Mouse (Mus musculus): ENCODE measurements around the gene Rfx7.
A peak's percentile ranks its signal among the peaks of the same experiment; 100 is the strongest.

The Rfx7 gene

GRCm38 (mm10) chr9:72530824-72531223 is 1.2 kb upstream of the Rfx7 start:
- DNase-seq (ENCODE audit: low read depth, low spot score) = peak; percentile 24
- H3K27me3 ChIP-seq (ENCODE audit: control insufficient read depth, insufficient read depth, low read length, poor library complexity, severe bottlenecking) = no peaks in the 10 kb centered on the region
- no peaks in the 10 kb centered on the region for H3K36me3 ChIP-seq (ENCODE audit: control insufficient read depth, insufficient read depth, low read length, poor library complexity, severe bottlenecking)

- Histone ChIP-seq H3K36me3 (ENCODE audit: control insufficient read depth, insufficient read depth, low read length, poor library complexity, severe bottlenecking) (no peaks in the 10 kb centered on the region), H3K27me3 (ENCODE audit: control insufficient read depth, insufficient read depth, low read length, poor library complexity, severe bottlenecking) (no peaks in the 10 kb centered on the region)
- DNase-seq (ENCODE audit: low read depth, low spot score) = peak; percentile 95
These were observed 597 bp upstream of the Rfx7 start for GRCm38 (mm10) chr9:72531291-72531995.

- Histone ChIP-seq H3K36me3 (ENCODE audit: control insufficient read depth, insufficient read depth, low read length, poor library complexity, severe bottlenecking) (no peaks in the 10 kb centered on the region), H3K27me3 (ENCODE audit: control insufficient read depth, insufficient read depth, low read length, poor library complexity, severe bottlenecking) (no peaks in the 10 kb centered on the region)
- DNase-seq (ENCODE audit: low read depth, low spot score) = peak; percentile 62
These were observed 495 bp downstream of the Rfx7 start for GRCm38 (mm10) chr9:72532381-72533088.

DNA sequence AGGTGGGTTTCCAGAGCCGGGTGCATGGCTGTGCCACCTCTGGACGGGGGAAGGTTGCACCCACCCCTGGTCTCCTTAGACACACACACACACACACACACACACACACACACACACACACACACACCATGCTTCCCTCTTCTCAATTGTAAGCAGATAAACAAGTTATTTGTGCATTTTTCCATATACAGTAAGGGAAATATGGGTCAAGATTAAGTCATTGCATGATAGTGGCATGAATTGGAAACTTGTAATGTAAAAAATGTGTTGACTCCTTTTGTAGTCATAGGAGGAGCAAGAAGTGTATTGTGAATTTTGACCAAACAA is 1.0 kb downstream of the Rfx7 start:
- Histone ChIP-seq H3K36me3 (ENCODE audit: control insufficient read depth, insufficient read depth, low read length, poor library complexity, severe bottlenecking) (no peaks in the 10 kb centered on the region), H3K27me3 (ENCODE audit: control insufficient read depth, insufficient read depth, low read length, poor library complexity, severe bottlenecking) (no peaks in the 10 kb centered on the region)
- DNase-seq (ENCODE audit: low read depth, low spot score) = no peak

DNA sequence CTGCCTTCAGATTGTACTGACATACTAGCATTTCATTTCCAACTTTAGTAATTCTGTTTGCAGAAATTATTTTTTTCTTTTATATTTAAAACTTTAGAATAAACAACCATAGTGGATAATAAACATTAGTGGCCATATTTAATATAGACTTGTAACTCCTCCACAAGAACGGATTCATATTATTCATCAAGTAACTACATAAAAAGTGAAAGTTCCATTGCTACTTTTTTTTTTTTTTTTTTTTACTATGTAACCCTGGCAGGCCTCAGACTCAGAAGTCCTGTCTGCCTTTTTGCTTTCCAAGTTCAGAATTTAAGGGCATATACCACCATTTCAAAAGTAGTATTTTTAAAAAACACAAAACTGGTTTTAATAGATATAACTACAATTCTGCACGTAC is 2.9 kb downstream of the Rfx7 start:
- DNase-seq (ENCODE audit: low read depth, low spot score) = no peak
- Histone ChIP-seq H3K36me3 (ENCODE audit: control insufficient read depth, insufficient read depth, low read length, poor library complexity, severe bottlenecking) (no peaks in the 10 kb centered on the region), H3K27me3 (ENCODE audit: control insufficient read depth, insufficient read depth, low read length, poor library complexity, severe bottlenecking) (no peaks in the 10 kb centered on the region)

DNA sequence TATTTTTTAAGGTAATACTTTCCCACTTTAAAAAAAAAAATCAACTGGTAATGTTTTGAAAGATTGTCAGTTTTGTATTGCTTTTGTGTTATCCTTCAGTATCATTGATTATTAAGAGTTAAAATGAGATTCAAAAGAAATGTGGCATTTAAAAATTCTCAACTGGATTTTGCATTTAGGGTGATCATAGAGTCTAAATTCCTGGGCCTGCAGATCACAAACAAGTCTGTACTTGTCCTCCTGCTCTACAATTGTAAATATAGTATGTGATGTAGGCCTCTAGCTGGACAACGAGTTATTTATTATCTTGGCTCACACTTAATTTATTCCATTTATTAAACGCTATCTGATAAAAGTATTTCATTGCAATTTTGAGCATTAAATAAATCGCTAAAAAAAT is 3.4 kb downstream of the Rfx7 start:
- no peaks in the 10 kb centered on the region for H3K27me3 ChIP-seq (ENCODE audit: control insufficient read depth, insufficient read depth, low read length, poor library complexity, severe bottlenecking)
- H3K36me3 ChIP-seq (ENCODE audit: control insufficient read depth, insufficient read depth, low read length, poor library complexity, severe bottlenecking) = 0 out of 2 replicates have a peak, but pooled peaks cover 2% of the 10 kb centered on the region
- no peak for DNase-seq (ENCODE audit: low read depth, low spot score)

DNA sequence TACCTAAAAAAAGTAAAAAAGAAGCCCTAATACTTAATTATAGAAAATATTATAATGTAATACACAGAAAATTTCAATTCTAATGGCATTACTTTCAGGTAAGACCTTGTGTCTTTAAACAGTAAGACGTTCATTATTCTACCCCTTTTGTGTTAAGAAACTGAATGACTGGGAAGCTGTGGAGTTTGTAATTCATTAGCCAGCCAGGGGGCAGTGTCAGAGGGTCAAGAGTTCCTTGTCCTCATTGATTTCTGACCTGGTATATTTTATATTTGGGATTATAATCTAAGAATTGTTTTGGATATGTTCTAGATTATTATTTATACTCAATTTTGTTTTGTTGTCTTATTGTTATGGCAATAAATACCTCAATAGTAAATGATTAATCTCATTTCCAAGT is 5.0 kb downstream of the Rfx7 start:
- no peaks in the 10 kb centered on the region for H3K27me3 ChIP-seq (ENCODE audit: control insufficient read depth, insufficient read depth, low read length, poor library complexity, severe bottlenecking)
- 0 out of 2 replicates have a peak, but pooled peaks cover 3% of the 10 kb centered on the region for H3K36me3 ChIP-seq (ENCODE audit: control insufficient read depth, insufficient read depth, low read length, poor library complexity, severe bottlenecking)
- DNase-seq (ENCODE audit: low read depth, low spot score) = peak; percentile 12

DNA sequence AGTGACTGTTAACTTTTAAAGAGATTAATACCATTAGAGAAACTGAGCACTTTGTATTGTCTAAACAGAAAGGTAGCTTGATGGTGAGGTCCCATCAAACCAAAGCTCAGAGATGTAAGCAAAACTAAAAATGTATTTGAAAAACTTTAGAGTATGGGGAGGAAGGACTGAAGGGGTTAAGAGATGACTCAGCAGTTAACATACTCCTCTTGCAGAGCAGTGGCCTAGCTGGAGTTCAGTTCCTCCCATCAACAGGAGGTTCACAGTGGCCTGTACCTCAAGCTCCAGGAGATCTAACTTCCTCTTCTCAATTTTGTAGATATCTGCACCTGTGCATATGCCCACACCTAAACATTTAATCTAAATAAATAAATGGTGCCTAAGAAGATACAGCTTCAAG is 11.6 kb downstream of the Rfx7 start:
- H3K36me3 ChIP-seq (ENCODE audit: control insufficient read depth, insufficient read depth, low read length, poor library complexity, severe bottlenecking) = 0 out of 2 replicates have a peak, but pooled peaks cover 3% of the 10 kb centered on the region
- H3K27me3 ChIP-seq (ENCODE audit: control insufficient read depth, insufficient read depth, low read length, poor library complexity, severe bottlenecking) = no peaks in the 10 kb centered on the region
- peak; percentile 48 for DNase-seq (ENCODE audit: low read depth, low spot score)

- Histone ChIP-seq H3K36me3 (ENCODE audit: control insufficient read depth, insufficient read depth, low read length, poor library complexity, severe bottlenecking) (no peaks in the 10 kb centered on the region), H3K27me3 (ENCODE audit: control insufficient read depth, insufficient read depth, low read length, poor library complexity, severe bottlenecking) (no peaks in the 10 kb centered on the region)
- DNase-seq (ENCODE audit: low read depth, low spot score) = no peak
These were observed 26.7 kb downstream of the Rfx7 start for GRCm38 (mm10) chr9:72558780-72559179.

DNA sequence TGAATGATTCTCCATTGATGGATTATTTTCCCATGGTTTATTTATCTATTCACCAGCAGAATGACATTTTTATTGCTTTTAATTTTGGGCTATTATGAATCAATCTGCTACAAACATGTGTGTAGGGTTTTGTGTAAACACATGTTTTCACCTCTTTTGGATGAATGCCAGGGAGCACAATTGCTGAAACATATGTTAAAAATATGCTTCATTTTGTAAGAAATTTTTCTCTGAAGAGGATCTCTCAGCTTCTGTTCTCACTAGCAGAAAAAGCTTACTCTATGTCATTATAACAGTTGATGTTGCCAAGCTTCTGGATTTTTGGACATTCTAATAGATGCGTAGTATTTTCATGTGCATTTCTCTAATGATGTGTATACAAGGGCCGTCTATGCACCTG is 28.3 kb downstream of the Rfx7 start:
- DNase-seq (ENCODE audit: low read depth, low spot score) = no peak
- H3K27me3 ChIP-seq (ENCODE audit: control insufficient read depth, insufficient read depth, low read length, poor library complexity, severe bottlenecking) = no peaks in the 10 kb centered on the region
- no peaks in the 10 kb centered on the region for H3K36me3 ChIP-seq (ENCODE audit: control insufficient read depth, insufficient read depth, low read length, poor library complexity, severe bottlenecking)

- H3K36me3 ChIP-seq (ENCODE audit: control insufficient read depth, insufficient read depth, low read length, poor library complexity, severe bottlenecking) = no peaks in the 10 kb centered on the region
These were observed 31.2 kb downstream of the Rfx7 start for GRCm38 (mm10) chr9:72563277-72563676.

GRCm38 (mm10) chr9:72567116-72567515 is 35.1 kb downstream of the Rfx7 start:
- no peak for DNase-seq (ENCODE audit: low read depth, low spot score)
- no peaks in the 10 kb centered on the region for H3K36me3 ChIP-seq (ENCODE audit: control insufficient read depth, insufficient read depth, low read length, poor library complexity, severe bottlenecking)
- H3K27me3 ChIP-seq (ENCODE audit: control insufficient read depth, insufficient read depth, low read length, poor library complexity, severe bottlenecking) = no peaks in the 10 kb centered on the region

More at GRCm38 (mm10) chr9:72563277-72563676, 31.2 kb downstream of the Rfx7 start:
- H3K27me3 ChIP-seq (ENCODE audit: control insufficient read depth, insufficient read depth, low read length, poor library complexity, severe bottlenecking) = no peaks in the 10 kb centered on the region
- no peak for DNase-seq (ENCODE audit: low read depth, low spot score)

DNA sequence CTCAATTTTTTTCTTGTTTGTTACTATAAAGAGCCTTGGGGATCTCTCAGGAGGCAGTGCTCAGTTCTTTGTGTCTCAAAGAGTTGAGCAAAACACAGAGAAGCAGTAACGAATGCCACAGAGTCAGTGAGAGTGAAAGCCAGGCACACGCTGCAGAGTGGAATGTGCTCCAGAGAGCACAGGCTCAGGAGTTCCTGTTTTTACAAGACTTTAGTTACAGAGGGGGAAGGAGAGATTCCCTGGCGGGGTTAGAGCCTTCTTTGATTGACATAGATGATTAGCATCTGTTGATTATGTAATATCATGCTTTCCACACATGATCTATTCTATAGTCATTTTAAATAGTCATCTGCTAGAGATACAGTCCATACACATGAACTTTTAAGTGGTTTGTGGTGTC is 48.2 kb downstream of the Rfx7 start:
- DNase-seq (ENCODE audit: low read depth, low spot score) = no peak
- Histone ChIP-seq H3K27me3 (ENCODE audit: control insufficient read depth, insufficient read depth, low read length, poor library complexity, severe bottlenecking) (no peaks in the 10 kb centered on the region), H3K36me3 (ENCODE audit: control insufficient read depth, insufficient read depth, low read length, poor library complexity, severe bottlenecking) (0 out of 2 replicates have a peak, but pooled peaks cover 2% of the 10 kb centered on the region)

DNA sequence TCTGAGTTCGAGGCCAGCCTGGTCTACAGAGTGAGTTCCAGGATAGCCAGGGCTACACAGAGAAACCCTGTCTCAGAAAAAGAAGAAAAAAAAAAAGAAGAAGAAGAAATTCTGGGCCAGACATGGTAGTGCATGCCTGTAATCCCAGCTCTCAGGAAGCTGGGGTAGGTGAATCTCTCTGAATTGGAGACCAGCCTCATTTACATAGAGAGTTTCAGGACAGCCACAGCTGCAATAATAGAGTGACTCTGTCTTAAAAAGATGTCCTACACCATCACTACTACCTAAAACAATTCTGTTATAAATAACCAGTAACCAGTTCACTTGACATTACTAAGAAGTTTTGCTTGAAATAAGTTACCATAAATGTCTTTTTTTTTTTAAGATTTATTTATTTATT is 58.8 kb downstream of the Rfx7 start:
- DNase-seq (ENCODE audit: low read depth, low spot score) = no peak
- Histone ChIP-seq H3K36me3 (ENCODE audit: control insufficient read depth, insufficient read depth, low read length, poor library complexity, severe bottlenecking) (0 out of 2 replicates have a peak, but pooled peaks cover 2% of the 10 kb centered on the region), H3K27me3 (ENCODE audit: control insufficient read depth, insufficient read depth, low read length, poor library complexity, severe bottlenecking) (no peaks in the 10 kb centered on the region)

GRCm38 (mm10) chr9:72592016-72592415 is 60.0 kb downstream of the Rfx7 start:
- peak; percentile 63 for DNase-seq (ENCODE audit: low read depth, low spot score)
- H3K27me3 ChIP-seq (ENCODE audit: control insufficient read depth, insufficient read depth, low read length, poor library complexity, severe bottlenecking) = no peaks in the 10 kb centered on the region
- H3K36me3 ChIP-seq (ENCODE audit: control insufficient read depth, insufficient read depth, low read length, poor library complexity, severe bottlenecking) = 0 out of 2 replicates have a peak, but pooled peaks cover 2% of the 10 kb centered on the region
